Mouse (Mus musculus) heart, embryonic 10.5 days (tissue): ENCODE results near the gene Ccnt1. TPM values are rescaled to one million over a fixed set of nuclear protein-coding genes. Genes with fewer than 3 reads are reported as not detected.

Experiments used
- DNase-seq: peaks from one replicate; pipeline ENCODE4 v3.0.0-alpha.2; 2017; ENCODE audit warnings: low spot score
- H3K27ac ChIP-seq: fragments of 300-500 bp; sonication (generic); 2 replicates; pipeline ENCODE4 v1.5.1; 2016; ENCODE audit warnings: mild to moderate bottlenecking
- H3K27me3 ChIP-seq: fragments of 300-500 bp; sonication (generic); 2 replicates; pipeline ENCODE4 v1.6.1; 2016; ENCODE audit warnings: mild to moderate bottlenecking; ENCODE audit not compliant: poor library complexity, insufficient read depth, severe bottlenecking
- H3K36me3 ChIP-seq: fragments of 300-500 bp; sonication (generic); 2 replicates; pipeline ENCODE4 v1.6.1; 2016; ENCODE audit warnings: mild to moderate bottlenecking, moderate library complexity
- H3K4me1 ChIP-seq: fragments of 300-500 bp; sonication (generic); 2 replicates; pipeline ENCODE4 v1.6.1; 2016; ENCODE audit warnings: mild to moderate bottlenecking
- H3K4me3 ChIP-seq: fragments of 300-500 bp; sonication (generic); 2 replicates; pipeline ENCODE4 v1.5.1; 2016; ENCODE audit warnings: mild to moderate bottlenecking, moderate library complexity
- H3K9me3 ChIP-seq: fragments of 300-500 bp; sonication (generic); 2 replicates; pipeline ENCODE4 v1.6.1; 2016; ENCODE audit warnings: mild to moderate bottlenecking, moderate library complexity
- WGBS: fragments of 180-500 bp; shearing (Covaris S2); methylation state at CpG from one replicate; pipeline ENCODE4 v1.1.7; 2016; 5-methylcytosine and 5-hydroxymethylcytosine counted together
- polyA plus RNA-seq: library from polyadenylated mRNA; unstranded; fragments of >200 nt; fragmentation: Nextera tagmentation; extraction: Ambion mirVana; gene quantifications from 2 replicates; pipeline ENCODE4 v1.2.1, GENCODE M21; 2016

The Ccnt1 gene
- polyA plus RNA-seq, 1 experiment from 2014 or later, result 53.0 TPM

DNA sequence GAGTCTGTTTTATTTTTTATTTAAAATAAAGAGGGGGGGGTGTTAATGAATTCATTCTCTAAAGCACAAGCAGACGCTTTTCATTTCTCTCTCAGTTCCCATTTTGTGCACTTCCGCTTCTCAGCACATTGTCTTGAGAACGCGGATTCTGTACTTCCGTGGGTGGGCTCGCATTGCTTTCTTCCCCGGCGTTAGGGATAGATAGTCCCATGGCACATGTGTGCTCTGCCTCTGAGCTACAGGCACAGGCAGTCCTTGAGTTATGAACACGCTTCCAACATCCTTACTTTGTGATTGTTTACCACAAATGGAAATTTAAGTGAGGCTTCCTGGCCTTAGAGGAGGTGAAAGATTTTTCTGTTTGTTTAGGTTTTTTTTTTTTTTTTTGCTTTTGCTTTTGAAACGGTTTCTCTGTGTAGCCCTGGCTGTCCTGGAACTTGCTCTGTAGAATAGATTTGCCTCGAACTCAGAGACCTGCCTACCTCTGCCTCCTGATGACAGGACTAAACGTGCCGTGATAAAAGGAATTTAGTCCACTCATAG, 59.3 kb downstream of the Ccnt1 start:
- no peak overlapping the region for H3K4me3 ChIP-seq
- 67% methylated on average over 13 of the region's 13 CpGs for WGBS
- peaks cover 18% of the 10 kb centered on the region for H3K4me1 ChIP-seq
- H3K9me3 ChIP-seq, result no peaks in the 10 kb centered on the region
- no peaks in the 10 kb centered on the region for H3K36me3 ChIP-seq
- H3K27me3 ChIP-seq, result no peaks in the 10 kb centered on the region
- no peak overlapping the region for H3K27ac ChIP-seq
- DNase-seq, result no peak

DNA sequence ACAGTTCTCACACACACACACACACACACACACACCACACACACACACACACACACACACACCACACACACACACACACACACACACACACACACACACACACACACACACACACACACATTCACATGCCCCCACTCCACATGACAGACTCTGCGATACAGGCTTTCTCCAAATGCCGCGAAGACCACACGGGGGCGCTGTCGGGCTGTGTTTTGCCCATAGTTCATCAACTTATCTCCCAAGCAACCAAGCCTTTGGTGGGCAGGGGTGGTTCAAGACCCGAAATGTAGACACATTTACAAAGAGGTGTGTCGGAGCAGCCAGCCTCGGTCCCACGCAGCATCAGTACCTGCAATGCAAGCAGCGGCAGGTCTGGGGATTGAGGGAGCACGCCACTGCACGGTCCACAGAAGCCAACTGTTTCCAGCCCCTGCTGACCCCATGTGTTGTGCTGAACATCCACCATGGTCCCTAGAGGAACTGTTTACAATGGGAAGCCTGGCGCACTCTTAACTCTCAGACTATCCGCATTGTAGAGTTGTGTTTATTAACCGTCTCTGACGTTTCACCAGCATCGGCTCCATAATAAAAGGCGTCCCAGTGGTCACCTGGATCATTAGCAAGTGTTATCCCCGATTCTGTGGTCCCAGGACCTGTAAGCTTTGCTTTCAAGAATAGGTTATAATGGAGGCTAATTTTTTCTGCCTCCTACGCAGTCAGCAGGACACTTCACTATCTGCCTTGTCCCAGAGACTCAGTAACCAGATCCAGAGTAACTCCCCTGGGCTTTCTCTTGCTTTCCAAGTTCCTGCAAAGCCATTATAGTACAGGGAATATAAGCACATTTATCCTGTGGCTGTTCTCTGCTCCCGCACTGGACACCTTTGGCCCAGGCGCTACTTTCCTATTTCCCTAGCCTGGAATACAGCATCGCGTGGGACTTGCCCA, 60.0 kb downstream of the Ccnt1 start:
- DNase-seq, result peak; percentile 87
- H3K4me1 ChIP-seq, result peaks cover 18% of the 10 kb centered on the region
- no peak overlapping the region for H3K27ac ChIP-seq
- no peaks in the 10 kb centered on the region for H3K27me3 ChIP-seq
- no peaks in the 10 kb centered on the region for H3K36me3 ChIP-seq
- no peaks in the 10 kb centered on the region for H3K9me3 ChIP-seq
- 29% methylated on average over 25 of the region's 25 CpGs for WGBS
- H3K4me3 ChIP-seq, result peak overlapping the region; percentile 44

DNA sequence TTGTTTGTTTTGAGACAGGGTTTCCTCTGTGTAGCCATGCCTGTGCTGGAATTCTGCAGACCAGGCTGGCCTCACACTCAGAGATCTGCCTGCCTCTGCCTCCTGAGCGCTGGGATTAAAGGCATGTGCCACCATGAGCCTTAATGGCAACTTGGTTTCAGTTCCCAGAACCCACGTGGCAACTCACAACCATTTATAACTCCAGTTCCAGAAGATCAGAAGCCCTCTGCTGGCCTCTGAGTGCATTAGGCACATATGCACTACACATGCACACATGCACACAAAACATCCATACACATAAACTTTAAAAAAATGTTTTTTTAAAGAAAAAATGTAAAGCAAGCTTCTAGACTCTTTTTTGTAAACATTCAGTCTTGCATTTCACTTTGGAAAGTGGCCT, 61.3 kb downstream of the Ccnt1 start:
- H3K4me1 ChIP-seq, result peaks cover 18% of the 10 kb centered on the region
- H3K27me3 ChIP-seq, result no peaks in the 10 kb centered on the region
- DNase-seq, result no peak
- no peaks in the 10 kb centered on the region for H3K36me3 ChIP-seq
- WGBS, result 47% methylated on average over 2 of the region's 2 CpGs
- no peak overlapping the region for H3K27ac ChIP-seq
- no peaks in the 10 kb centered on the region for H3K9me3 ChIP-seq
- H3K4me3 ChIP-seq, result no peak overlapping the region

DNA sequence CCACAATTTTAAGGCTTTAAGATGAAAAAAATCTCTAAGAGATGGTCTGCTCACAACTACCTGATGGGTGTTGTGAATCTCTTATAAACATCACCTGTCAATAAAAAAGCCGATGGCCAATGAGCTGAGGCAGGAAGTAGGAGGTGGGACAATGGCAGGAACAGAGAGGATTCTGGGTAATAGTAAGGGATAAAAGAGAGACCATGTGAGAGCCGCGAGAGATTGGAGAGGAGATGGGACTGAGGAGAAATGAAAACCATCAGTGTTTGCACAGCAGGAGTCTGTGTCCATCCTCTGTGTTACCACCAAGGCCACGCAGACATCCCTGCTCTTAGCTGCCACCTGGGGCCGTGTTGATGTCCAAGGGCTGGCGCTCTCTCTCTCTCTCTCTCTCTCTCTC, 63.4 kb downstream of the Ccnt1 start:
- H3K9me3 ChIP-seq, result no peaks in the 10 kb centered on the region
- WGBS, result 77% methylated on average over 4 of the region's 6 CpGs
- H3K27me3 ChIP-seq, result no peaks in the 10 kb centered on the region
- DNase-seq, result no peak
- no peak overlapping the region for H3K27ac ChIP-seq
- H3K36me3 ChIP-seq, result no peaks in the 10 kb centered on the region
- peaks cover 9% of the 10 kb centered on the region; the same call in 1 of the 2 replicates for H3K4me1 ChIP-seq
- no peak overlapping the region for H3K4me3 ChIP-seq

DNA sequence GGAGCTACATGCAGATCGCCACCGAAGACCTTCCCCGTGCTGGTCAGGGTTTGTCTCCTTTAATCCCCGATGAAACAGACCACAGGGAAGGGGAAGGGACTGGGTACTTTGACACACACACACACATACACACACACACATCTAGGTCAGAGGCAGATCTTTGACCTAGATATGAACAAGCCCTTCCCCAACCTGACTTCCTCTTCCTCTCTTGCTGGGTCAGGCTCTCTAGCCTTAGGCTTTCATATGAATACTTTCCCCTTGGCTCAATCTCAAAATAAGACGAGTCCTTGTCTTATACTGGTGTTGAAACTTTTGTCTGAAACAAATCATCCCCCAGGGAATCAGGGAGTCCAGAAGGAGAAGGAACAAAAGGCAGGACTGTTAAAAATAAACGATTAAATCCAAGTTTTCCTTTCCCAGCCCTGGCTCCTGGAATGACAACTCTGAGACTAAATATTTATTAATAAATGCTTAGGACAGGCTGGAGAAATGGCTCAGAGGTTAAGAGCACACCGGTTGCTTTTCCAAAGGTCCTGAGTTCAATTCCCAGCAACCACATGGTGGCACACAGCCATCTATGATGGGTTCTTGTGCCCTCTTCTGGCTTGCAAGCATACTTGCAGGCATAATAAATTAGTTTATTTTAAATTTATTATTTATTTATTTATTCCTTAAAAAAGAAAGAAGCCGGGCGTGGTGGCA, 64.3 kb downstream of the Ccnt1 start:
- H3K4me3 ChIP-seq, result no peak overlapping the region

DNA sequence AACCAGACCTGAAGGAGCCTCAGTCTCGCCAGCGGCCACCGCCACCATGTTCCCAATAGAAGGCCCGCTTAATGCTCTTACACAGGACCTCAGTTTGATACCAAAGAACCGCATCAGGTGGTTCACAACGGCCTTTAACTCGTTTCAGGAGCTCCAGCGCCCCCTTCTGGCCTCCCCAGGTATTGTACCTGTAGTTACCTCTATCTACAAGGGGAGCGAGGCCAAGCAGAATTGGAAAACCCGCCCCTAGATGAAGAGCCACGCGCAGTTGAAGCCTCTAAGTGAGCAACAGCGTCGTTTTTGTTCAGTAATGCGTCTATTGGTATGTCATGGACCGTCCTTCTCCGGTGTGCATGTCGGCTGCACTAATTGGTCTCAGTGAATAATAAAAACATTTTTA, 66.2 kb downstream of the Ccnt1 start:
- Histone ChIP-seq H3K27me3 (peaks cover 4% of the 10 kb centered on the region; the same call in 1 of the 2 replicates), H3K36me3 (no peaks in the 10 kb centered on the region), H3K9me3 (no peaks in the 10 kb centered on the region), H3K27ac (no peak overlapping the region), H3K4me3 (peak overlapping the region; percentile 2; the same call in 1 of the 2 replicates), H3K4me1 (no peaks in the 10 kb centered on the region)
- peak; percentile 80 for DNase-seq
- 13% methylated on average over 18 of the region's 18 CpGs for WGBS

More for the DNA sequence above, 64.3 kb downstream of the Ccnt1 start:
- peaks cover 6% of the 10 kb centered on the region; the same call in 1 of the 2 replicates for H3K4me1 ChIP-seq
- H3K27ac ChIP-seq, result no peak overlapping the region
- WGBS, result 72% methylated on average over 9 of the region's 9 CpGs
- H3K9me3 ChIP-seq, result no peaks in the 10 kb centered on the region
- no peak for DNase-seq
- H3K27me3 ChIP-seq, result no peaks in the 10 kb centered on the region
- H3K36me3 ChIP-seq, result no peaks in the 10 kb centered on the region

DNA sequence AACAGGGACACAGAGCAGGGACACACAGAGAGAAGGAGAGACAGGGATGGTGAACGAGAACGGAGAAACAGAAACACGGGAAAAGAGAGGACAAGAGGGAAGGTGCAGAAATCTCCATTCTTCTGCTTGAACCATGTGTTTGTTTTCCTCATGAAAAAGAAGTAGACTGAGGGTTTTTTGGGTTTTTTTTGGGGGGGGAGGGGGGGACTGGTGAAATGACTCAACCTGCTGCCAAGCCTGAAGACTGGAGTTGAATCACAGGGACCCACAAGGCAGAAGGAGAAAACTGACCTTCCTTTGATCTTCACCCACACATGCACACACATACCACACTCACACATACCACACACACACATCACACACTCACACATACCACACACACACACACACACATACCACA, 67.4 kb downstream of the Ccnt1 start:
- no peak overlapping the region for H3K4me3 ChIP-seq
- peaks cover 5% of the 10 kb centered on the region; the same call in 1 of the 2 replicates for H3K27me3 ChIP-seq
- no peaks in the 10 kb centered on the region for H3K36me3 ChIP-seq
- 68% methylated on average over 3 of the region's 3 CpGs for WGBS
- no peaks in the 10 kb centered on the region for H3K4me1 ChIP-seq
- H3K27ac ChIP-seq, result no peak overlapping the region
- no peak for DNase-seq
- H3K9me3 ChIP-seq, result no peaks in the 10 kb centered on the region

DNA sequence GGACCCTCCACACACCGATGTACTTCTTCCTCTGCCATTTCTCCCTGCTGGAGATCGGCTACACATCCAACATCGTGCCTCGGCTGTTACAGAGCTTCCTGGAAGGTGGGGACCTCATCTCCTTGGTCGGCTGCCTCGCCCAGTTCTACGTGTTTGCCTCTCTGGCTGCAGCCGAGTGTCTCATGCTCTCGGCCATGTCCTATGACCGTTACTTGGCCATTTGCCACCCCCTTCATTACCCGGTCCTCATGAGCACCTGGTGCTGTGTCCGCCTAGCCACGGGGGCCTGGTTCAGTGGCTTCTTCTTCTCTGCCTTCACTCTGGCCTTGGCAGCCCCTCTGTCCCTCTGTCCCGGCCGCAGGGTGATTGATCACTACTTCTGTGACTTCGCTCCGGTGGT, 73.1 kb downstream of the Ccnt1 start:
- H3K27ac ChIP-seq, result no peak overlapping the region
- peaks cover 5% of the 10 kb centered on the region; the same call in 1 of the 2 replicates for H3K27me3 ChIP-seq
- no peaks in the 10 kb centered on the region for H3K4me1 ChIP-seq
- DNase-seq, result no peak
- no peak overlapping the region for H3K4me3 ChIP-seq
- 80% methylated on average over 17 of the region's 17 CpGs for WGBS
- H3K9me3 ChIP-seq, result no peaks in the 10 kb centered on the region
- no peaks in the 10 kb centered on the region for H3K36me3 ChIP-seq

DNA sequence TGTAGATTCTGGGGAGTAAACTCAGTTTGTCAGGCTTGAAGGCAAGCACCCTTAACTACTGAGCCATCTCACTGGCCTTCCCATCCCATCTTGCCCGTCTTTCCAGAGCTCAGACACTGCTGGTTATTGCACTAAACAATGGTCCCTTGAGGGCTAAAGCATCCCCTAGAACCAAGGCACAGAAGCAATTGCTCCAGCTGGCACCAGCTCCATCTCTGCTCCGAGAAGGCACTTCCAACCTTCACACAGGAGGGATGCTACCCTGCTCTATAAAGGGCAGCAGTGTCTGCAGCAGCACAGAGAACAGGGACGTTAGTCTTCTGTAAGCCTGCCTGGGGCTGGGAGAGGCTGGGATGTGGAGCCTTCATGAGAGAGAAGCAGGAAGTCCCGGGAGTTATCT, 78.6 kb downstream of the Ccnt1 start, which contains the start of gene Olfr279:
Olfr279 (plus strand) TSS at position 301 of the 400 bp plus-strand sequence.
- Histone ChIP-seq H3K27me3 (no peaks in the 10 kb centered on the region), H3K9me3 (no peaks in the 10 kb centered on the region), H3K4me3 (no peak within 1 kb of the TSS), H3K27ac (no peak within 1 kb of the TSS), H3K4me1 (no peaks in the 10 kb centered on the region), H3K36me3 (no peaks in the 10 kb centered on the region)
- DNase-seq, result no peak
- WGBS, result 52% methylated on average over 4 of the region's 4 CpGs

DNA sequence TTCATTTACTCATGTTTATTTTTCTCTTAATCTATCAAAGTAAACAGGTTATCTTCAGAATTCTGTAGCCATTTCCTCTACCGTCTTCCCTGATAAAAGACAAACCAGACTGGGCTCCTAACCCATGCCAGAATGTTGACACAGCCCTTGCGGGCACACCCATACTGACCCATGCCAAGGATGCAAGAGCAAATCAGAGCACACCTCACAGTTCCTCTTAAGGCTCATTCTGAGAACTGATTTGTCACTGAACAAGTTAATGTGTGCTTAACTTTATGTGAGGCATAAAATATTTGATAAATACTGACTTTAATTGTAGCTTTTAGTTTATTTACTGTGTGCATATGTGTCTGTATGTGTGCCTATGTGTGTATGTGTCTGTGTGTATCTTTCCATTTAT, 79.4 kb downstream of the Ccnt1 start:
- no peak overlapping the region for H3K27ac ChIP-seq
- 63% methylated on average over 2 of the region's 2 CpGs for WGBS
- H3K27me3 ChIP-seq, result no peaks in the 10 kb centered on the region
- H3K4me1 ChIP-seq, result no peaks in the 10 kb centered on the region
- H3K36me3 ChIP-seq, result no peaks in the 10 kb centered on the region
- H3K4me3 ChIP-seq, result no peak overlapping the region
- no peaks in the 10 kb centered on the region for H3K9me3 ChIP-seq
- DNase-seq, result no peak
